Mouse (Mus musculus) layer of hippocampus, adult 9-11 months (tissue): ENCODE results near the gene Foxp2.

ENCODE experiments used
- DNase-seq: peaks from one replicate; pipeline ENCODE4 v3.0.0; 2022

The Foxp2 gene

GRCm38 (mm10) chr6:14901183-14901970, at the start of gene Foxp2:
Gene Foxp2, plus strand, starts transcription at chr6:14901349.
- DNase-seq, result no peak

DNA sequence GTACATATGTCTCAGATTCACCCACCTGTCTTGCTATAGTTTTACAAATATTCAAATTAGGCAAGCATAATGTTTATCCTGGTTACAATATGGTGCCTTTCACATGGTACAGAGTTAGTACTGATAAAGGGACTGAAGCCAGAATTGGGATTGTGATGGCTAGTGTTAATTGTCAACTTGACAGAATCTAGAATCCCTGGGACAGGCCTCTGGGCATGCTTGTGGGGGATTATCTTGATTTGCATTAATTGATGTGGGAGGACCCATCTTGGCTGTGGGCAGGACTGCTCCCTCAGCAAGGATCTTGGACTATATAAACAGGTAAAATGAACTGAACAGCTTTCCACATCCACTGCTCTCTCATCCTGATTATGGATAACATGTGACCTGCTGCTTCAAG, 15.9 kb upstream of the Foxp2 start:
- DNase-seq, result no peak

- no peak for DNase-seq
Observed at GRCm38 (mm10) chr6:14897028-14897427, 4.1 kb upstream of the Foxp2 start.

GRCm38 (mm10) chr6:14898096-14898855, 2.9 kb upstream of the Foxp2 start:
- DNase-seq, result no peak

- DNase-seq, result no peak
Observed at GRCm38 (mm10) chr6:14899021-14899610, 2.0 kb upstream of the Foxp2 start.

DNA sequence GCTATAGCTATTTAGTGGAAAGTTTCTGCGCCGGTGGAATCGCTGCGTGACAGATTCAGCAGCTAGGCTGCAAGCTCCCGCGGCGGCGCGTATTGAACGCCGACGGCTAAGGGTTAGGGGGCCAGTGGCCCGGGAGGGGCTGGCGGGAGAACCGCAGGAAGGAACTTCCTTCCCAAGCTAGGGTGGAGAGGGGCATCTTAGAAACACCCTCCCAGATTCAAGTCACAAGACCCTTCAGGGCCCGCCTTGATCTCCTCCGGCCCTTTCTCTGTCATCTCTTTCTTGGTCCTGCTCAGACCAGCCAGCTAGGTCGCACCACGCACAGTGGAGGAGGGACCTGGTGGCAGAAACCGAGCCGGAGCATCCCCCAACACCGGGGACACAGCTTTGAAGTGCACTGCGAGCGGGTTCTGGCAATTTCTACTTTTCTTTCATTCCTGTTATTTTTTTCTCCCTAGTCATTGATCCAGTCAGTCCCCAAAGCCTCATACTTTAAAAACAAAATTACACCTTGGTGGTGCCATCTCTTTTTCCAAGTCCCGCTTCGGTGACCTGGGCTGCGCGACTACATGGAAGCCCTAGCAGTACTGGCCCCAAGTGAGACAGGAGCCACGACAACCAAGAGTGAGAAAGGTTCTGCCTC, 1.1 kb upstream of the Foxp2 start:
- no peak for DNase-seq

DNA sequence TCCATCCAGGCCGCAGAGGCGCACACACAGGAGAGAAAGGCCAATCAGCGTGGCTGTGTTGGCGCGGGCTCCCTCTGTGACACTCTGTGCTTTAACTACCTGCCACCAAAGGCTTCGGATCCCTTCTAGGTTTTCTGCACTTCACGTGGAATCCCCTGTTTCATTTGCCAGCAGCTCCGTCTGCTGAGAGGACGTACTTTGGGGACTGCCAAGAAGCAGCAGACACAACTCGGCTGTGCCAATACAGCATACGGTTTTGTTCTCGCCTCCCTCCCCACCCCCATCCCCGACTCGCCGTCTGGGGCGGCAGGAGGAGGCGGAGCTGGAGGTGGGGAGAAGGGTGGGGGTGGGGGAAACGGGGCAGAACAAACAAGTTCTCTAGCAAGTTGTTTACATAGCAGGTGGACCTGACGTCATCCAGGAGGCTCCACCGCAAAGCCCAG, 549 bp upstream of the Foxp2 start:
- DNase-seq, result peak; percentile 69

- DNase-seq, result no peak
Observed at GRCm38 (mm10) chr6:14901971-14902670, 972 bp downstream of the Foxp2 start.

- no peak for DNase-seq
Observed at GRCm38 (mm10) chr6:14903271-14903965, 2.3 kb downstream of the Foxp2 start.

- DNase-seq, result no peak
Observed at GRCm38 (mm10) chr6:14915066-14915465, 13.9 kb downstream of the Foxp2 start.

GRCm38 (mm10) chr6:14922704-14923103, 21.6 kb downstream of the Foxp2 start:
- DNase-seq, result no peak

DNA sequence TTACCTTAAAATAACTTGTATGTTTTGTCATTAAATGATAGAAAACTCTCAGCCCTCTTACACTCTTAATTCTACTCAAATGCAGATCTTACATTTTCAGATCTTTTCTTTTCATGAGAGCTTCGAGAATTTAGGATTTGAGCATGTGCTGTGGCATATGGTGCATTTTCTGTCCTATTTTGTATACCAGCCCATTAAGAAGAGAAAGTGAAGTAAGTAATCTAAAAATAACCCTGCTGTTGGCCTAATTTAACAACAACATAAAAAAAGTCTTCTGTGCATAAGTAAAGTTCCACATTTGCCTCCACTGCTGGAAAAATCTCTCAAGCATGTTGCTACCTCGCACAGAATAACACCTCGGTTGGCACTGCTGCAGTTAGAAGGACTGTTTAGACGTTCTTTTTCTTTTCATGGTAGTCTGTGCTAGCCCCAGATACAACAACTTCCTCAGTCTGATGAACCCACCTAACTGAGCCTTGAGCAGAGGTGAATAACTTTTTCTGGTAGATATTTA, 23.9 kb downstream of the Foxp2 start:
- DNase-seq, result no peak

GRCm38 (mm10) chr6:14951060-14951459, 49.9 kb downstream of the Foxp2 start:
- peak; percentile 8 for DNase-seq

- no peak for DNase-seq
Observed at GRCm38 (mm10) chr6:14952731-14953130, 51.6 kb downstream of the Foxp2 start.

DNA sequence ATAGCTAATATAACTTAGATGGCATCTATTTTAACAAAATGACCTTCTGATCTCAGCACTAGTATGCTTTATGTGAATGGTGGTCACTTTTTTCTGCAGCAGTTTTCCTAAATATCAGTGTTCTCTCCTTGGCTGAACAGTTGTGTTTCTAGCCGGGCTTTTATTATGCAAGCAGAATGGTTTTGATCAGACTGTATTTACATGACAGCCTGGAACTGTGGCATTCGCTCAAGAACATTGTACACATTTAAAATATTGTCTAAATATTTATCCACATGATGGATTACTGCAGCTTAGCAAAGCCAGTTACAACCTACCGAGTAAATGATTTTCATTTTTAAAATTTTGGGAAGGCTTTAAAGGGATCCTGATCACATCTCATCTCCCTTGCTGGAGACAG, 75.9 kb downstream of the Foxp2 start:
- DNase-seq, result no peak

- DNase-seq, result no peak
Observed at GRCm38 (mm10) chr6:14978201-14978600, 77.1 kb downstream of the Foxp2 start.

DNA sequence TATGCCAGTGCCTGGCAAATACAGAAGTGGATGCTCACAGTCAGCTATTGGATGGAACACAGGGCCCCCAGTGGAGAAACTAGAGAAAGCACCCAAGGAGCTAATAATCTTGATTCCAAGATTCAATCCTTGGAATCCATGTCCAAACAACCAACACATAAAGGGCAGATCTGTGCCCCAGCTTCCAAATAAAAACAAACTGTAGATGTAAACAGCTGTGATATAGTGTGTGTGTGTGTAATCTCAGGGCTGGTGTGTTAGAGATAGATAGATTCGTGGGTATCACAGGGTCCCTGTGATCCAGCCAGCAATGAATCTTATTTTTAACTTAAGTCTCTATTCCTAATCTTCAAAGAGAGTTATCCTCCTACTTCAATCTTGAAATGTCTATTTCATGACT, 107.0 kb downstream of the Foxp2 start:
- no peak for DNase-seq

DNA sequence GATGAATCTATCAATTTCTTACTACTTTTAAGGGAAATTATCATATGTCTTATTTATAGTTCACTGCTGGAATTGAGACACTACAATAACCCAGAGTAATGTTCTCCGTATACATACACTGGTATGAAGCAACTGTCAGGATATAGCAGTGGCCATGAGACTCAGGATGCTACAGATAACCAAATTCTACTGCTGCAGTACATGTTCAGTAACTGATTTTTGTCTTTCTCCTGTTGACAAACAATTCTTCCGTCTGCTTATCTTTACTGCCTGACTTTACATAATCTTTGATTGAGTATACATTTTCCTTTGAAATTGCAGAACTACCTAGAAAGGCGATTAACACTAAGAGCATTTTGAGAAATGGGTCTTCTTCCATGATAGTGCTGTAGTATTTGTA, 127.3 kb downstream of the Foxp2 start:
- no peak for DNase-seq

DNA sequence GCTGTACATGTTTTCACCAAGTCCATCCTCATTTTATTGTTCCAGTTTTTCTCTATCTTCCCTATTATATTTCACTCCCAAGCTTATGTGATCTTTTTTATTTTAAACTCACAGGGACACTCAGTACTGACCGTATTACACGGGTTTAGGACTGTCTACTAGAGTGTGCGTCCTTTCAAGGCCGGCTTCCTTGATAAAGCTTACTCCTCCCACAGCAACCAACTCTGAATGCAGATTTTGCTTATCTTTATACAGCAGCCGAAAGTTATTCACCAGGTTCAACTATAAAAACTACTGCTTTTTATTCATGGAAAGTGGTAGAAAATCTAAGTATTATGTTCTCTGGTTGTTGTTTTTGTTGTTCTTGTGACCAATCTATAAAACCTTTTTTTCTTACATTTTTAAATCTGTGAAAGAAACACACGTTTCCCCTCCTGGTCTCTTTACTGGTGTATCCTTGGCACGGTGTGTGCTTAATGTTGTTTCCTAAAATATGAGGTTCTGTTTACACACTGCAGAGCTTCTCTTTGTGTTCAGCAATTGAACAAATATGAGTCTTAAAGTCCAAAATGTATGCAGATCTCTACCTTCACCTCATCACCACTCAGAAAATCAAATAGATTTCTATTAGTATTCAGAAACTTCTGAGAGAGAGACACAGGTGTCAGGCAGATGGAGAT, 128.4 kb downstream of the Foxp2 start:
- no peak for DNase-seq

DNA sequence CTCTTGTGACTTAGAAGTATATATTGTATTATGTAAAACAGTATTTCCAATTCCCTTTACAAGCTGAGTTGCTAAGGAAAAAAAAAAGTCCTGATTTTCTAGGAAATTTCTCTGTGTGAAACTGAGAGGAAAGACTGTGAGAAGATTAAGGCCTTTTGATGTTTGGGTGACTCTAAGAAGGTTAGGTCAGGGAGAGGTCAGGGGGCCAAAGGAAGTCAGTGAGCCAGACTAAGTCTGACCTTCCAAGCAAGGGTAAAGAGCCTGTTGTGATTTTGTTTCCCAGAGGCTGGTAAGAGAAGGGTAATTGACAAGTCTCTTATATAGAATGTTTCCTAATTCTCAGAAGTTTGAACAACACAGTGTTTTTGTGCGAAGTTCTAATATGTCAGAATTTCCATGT, 162.1 kb downstream of the Foxp2 start:
- no peak for DNase-seq

- no peak for DNase-seq
Observed at GRCm38 (mm10) chr6:15101548-15101947, 200.4 kb downstream of the Foxp2 start.
